Mouse (Mus musculus) cortical plate, adult 2 months (tissue): Measurements from ENCODE around the gene Ninl. TPM values are rescaled to one million over a fixed set of nuclear protein-coding genes. Genes with fewer than 3 reads are reported as not detected.

ENCODE experiments used
- H3K27ac ChIP-seq: fragments of 200-500 bp; 2 replicates; pipeline ENCODE4 v1.5.1; 2012; ENCODE audit warnings: low read length, control low read depth, inconsistent platforms; ENCODE audit not compliant: insufficient read depth
- H3K4me1 ChIP-seq: fragments of 200-500 bp; 2 replicates; pipeline ENCODE4 v1.6.1; 2011; ENCODE audit warnings: low read length; ENCODE audit not compliant: control insufficient read depth, insufficient read depth
- H3K4me3 ChIP-seq: fragments of 200-500 bp; 2 replicates; pipeline ENCODE4 v1.5.1; 2011; ENCODE audit warnings: mild to moderate bottlenecking, low read length, control low read depth; ENCODE audit not compliant: insufficient read depth
- CTCF ChIP-seq: fragments of 200-500 bp; IDR thresholded peaks from 2 replicates; pipeline ENCODE4 v1.5.1; 2011; ENCODE audit warnings: mild to moderate bottlenecking, control low read depth, low read length; ENCODE audit not compliant: insufficient read depth; ENCODE audit errors: extremely low read depth
- POLR2A ChIP-seq: fragments of 200-500 bp; IDR thresholded peaks from 2 replicates; pipeline ENCODE4 v1.6.1; 2011; ENCODE audit warnings: mild to moderate bottlenecking, low read length, control low read depth; ENCODE audit not compliant: insufficient read depth; ENCODE audit errors: extremely low read depth
- polyA plus RNA-seq: library from polyadenylated mRNA; depleted of rRNA; stranded (reverse); fragments of >200 nt; gene quantifications from 2 replicates; pipeline ENCODE4 v1.2.3, GENCODE M21; 2012

Gene Ninl
- polyA plus RNA-seq, 1 experiment, result 6.5 TPM

- H3K4me3 ChIP-seq, result no peak overlapping the region
- no peaks in the 10 kb centered on the region for H3K4me1 ChIP-seq
- no peak for TF ChIP-seq CTCF
- TF ChIP-seq POLR2A, result no peak
- H3K27ac ChIP-seq, result no peak overlapping the region
Measured at GRCm38 (mm10) chr2:150978791-150979190, 60.4 kb downstream of the Ninl start.

- Histone ChIP-seq H3K4me3 (no peak overlapping the region), H3K27ac (no peak overlapping the region), H3K4me1 (no peaks in the 10 kb centered on the region)
- no peak for TF ChIP-seq POLR2A
- TF ChIP-seq CTCF, result no peak
Measured at GRCm38 (mm10) chr2:150977676-150978075, 61.5 kb downstream of the Ninl start.

GRCm38 (mm10) chr2:150976871-150977270, 62.3 kb downstream of the Ninl start:
- no peak for TF ChIP-seq CTCF
- no peak for TF ChIP-seq POLR2A
- H3K4me1 ChIP-seq, result no peaks in the 10 kb centered on the region
- H3K27ac ChIP-seq, result no peak overlapping the region
- H3K4me3 ChIP-seq, result no peak overlapping the region

- no peaks in the 10 kb centered on the region for H3K4me1 ChIP-seq
- no peak overlapping the region for H3K27ac ChIP-seq
- TF ChIP-seq CTCF (no peak), POLR2A (no peak)
- H3K4me3 ChIP-seq, result no peak overlapping the region
Measured at GRCm38 (mm10) chr2:150973401-150974115, 65.6 kb downstream of the Ninl start.

GRCm38 (mm10) chr2:150972681-150973080, 66.5 kb downstream of the Ninl start:
- no peak overlapping the region for H3K27ac ChIP-seq

GRCm38 (mm10) chr2:150971856-150972255, 67.3 kb downstream of the Ninl start:
- no peak for TF ChIP-seq POLR2A
- no peak for TF ChIP-seq CTCF
- Histone ChIP-seq H3K27ac (no peak overlapping the region), H3K4me1 (no peaks in the 10 kb centered on the region), H3K4me3 (no peak overlapping the region)

More at GRCm38 (mm10) chr2:150972681-150973080, 66.5 kb downstream of the Ninl start:
- Histone ChIP-seq H3K4me1 (no peaks in the 10 kb centered on the region), H3K4me3 (no peak overlapping the region)
- TF ChIP-seq CTCF (no peak), POLR2A (no peak)

DNA sequence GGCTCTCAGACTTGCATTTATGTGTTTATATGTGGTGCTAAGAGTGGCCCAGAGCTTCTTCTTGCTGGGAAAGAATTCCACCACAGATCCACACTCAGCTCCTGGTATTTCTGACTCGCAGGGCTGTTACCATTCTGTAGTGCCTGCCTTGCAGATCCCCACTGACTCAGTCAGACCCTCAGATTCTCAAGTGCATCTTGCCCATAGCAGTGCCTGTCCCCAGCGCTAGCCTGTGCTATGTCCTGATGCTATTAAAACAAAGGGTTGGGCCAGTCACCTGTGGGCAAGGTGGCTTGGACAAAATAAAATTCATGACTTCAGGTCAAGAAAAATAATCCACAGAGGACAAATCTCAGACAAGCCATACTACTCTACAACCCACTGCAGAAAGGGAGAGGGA, 70.0 kb downstream of the Ninl start:
- no peak for TF ChIP-seq POLR2A
- TF ChIP-seq CTCF, result no peak
- no peaks in the 10 kb centered on the region for H3K4me1 ChIP-seq
- H3K4me3 ChIP-seq, result no peak overlapping the region
- H3K27ac ChIP-seq, result no peak overlapping the region

DNA sequence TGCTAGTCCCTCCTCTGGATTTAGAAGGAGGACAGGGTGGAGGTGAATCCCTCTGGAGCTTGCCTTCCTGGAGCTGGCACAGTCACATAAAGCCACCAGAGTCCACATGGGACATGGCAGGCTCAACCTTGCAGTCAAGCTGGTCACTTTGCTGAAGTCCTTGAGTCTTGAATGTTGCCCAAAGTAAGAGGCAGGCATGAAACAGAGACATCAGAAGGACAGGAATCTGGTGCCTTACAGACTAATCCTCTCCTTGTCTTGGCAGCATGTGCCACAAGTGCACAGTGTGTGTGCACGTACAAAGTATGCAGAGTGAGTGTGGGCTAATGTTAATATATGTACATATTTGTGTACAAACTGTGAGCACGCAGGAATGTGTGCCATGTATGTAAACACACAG, 71.7 kb downstream of the Ninl start:
- Histone ChIP-seq H3K27ac (no peak overlapping the region), H3K4me3 (no peak overlapping the region), H3K4me1 (no peaks in the 10 kb centered on the region)
- no peak for TF ChIP-seq POLR2A
- no peak for TF ChIP-seq CTCF

GRCm38 (mm10) chr2:150965951-150966350, 73.2 kb downstream of the Ninl start:
- TF ChIP-seq POLR2A (no peak), CTCF (no peak)
- Histone ChIP-seq H3K27ac (no peak overlapping the region), H3K4me3 (no peak overlapping the region), H3K4me1 (no peaks in the 10 kb centered on the region)

DNA sequence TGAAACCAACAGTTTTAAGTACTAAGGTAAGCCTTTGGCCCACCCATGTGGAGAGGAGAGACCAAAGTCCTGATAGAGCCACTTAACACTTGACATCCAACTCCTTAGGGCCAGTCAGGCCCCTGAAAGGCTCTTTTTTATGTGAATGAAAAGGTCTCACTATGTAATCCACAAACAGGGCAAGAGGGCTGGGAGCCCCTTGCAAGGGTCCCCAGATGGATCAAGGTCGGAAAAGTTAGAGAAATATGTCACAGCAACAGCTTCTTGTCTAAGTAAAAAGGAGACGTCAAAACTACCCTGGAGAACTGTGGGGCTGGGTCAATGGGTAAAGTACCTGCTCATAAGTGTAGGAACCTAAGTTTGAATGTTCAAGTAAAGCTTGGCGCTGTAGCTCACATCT, 74.5 kb downstream of the Ninl start:
- Histone ChIP-seq H3K4me3 (no peak overlapping the region), H3K27ac (no peak overlapping the region), H3K4me1 (no peaks in the 10 kb centered on the region)
- TF ChIP-seq POLR2A (no peak), CTCF (no peak)
